Mouse (Mus musculus): Measurements from ENCODE around the gene Alox15. TPM values are rescaled to one million over a fixed set of nuclear protein-coding genes. Genes with fewer than 3 reads are reported as not detected.

The Alox15 gene
- polyA plus RNA-seq, 1 experiment = 0.05 TPM

DNA sequence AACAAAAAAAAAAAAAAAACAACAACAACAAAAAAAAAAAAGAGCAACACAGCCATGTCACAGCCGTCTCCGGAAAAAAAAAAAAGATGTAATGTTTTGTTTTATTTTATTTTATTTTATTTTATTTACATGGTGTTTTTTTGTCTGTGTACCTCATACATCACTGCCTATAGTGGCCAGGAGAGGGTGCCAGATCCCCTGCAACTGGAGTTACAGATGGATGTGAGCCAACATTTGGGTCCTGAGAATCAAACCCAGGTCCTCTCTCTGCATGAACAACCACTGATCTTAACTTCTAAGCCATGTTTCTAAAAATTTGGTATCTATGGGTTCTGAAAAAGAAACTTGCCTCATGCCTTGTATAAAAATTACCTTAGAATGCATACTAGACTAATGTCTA is 43.5 kb downstream of the Alox15 start:
- no peaks in the 10 kb centered on the region for H3K4me1 ChIP-seq (ENCODE audit: control insufficient read depth, insufficient read depth, low read length)
- 87% methylated on average over 2 of the region's 2 CpGs for WGBS
- no peaks in the 10 kb centered on the region for H3K27me3 ChIP-seq (ENCODE audit: control insufficient read depth, insufficient read depth, low read length)
- DNase-seq = no peak
- TF ChIP-seq POLR2A (IDR thresholded peaks at IDR 0.05; ENCODE audit: borderline replicate concordance, insufficient read depth, low read length) (no peak), CTCF (IDR thresholded peaks at IDR 0.05; ENCODE audit: borderline replicate concordance, insufficient read depth, low read depth, low read length) (no peak)
- no peak overlapping the region for H3K27ac ChIP-seq (ENCODE audit: insufficient read depth, low read length)
- no peak overlapping the region for H3K4me3 ChIP-seq (replicated peaks; ENCODE audit: insufficient read depth, low read depth, low read length)

DNA sequence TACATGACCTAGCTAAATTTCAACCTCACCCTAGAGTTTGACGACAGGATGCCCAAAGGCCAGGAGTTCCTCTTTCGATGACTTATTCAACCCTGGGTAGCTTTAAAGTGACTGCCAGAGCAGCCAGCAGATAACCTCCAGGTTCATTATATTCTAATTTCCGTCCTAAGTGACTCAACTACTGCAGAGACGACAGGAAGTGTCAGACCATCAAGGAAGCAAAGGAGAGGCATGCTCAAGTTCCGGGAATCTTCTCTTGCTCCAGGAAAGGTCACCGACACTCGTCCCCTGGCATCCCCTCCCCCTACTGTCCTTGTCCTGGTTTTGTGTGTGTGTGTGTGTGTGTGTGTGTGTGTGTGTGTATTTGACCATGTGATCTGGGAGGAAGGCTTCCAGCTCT is 45.7 kb downstream of the Alox15 start:
- no peak for DNase-seq
- Histone ChIP-seq H3K4me3 (replicated peaks; ENCODE audit: insufficient read depth, low read depth, low read length) (no peak overlapping the region), H3K4me1 (ENCODE audit: control insufficient read depth, insufficient read depth, low read length) (no peaks in the 10 kb centered on the region), H3K27me3 (ENCODE audit: control insufficient read depth, insufficient read depth, low read length) (no peaks in the 10 kb centered on the region), H3K27ac (ENCODE audit: insufficient read depth, low read length) (no peak overlapping the region)
- 65% methylated on average over 7 of the region's 7 CpGs for WGBS
- TF ChIP-seq POLR2A (IDR thresholded peaks at IDR 0.05; ENCODE audit: borderline replicate concordance, insufficient read depth, low read length) = no peak

DNA sequence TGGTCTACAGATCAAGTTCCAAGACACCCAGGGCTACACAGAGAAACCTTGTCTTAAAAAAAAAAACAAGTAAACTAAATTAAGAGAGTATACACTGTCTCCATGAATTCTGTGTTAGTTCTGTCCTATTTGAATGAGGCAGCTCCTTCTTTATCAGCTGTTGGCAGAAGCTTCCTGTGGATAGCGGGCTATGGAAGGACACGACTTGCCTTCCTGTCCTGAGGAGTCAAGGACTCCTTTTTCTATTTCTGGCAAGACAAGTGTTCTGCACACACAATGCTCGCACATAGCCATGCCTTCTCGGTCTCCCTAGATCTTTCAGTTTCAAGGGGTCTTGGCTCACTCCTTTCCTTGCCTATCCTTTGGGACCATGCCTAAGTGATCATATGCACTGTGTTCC is 49.5 kb downstream of the Alox15 start:
- Histone ChIP-seq H3K4me3 (replicated peaks; ENCODE audit: insufficient read depth, low read depth, low read length) (no peak overlapping the region), H3K27me3 (ENCODE audit: control insufficient read depth, insufficient read depth, low read length) (no peaks in the 10 kb centered on the region), H3K4me1 (ENCODE audit: control insufficient read depth, insufficient read depth, low read length) (no peaks in the 10 kb centered on the region), H3K27ac (ENCODE audit: insufficient read depth, low read length) (no peak overlapping the region)
- TF ChIP-seq POLR2A (IDR thresholded peaks at IDR 0.05; ENCODE audit: borderline replicate concordance, insufficient read depth, low read length) (no peak), CTCF (IDR thresholded peaks at IDR 0.05; ENCODE audit: borderline replicate concordance, insufficient read depth, low read depth, low read length) (no peak)
- DNase-seq = no peak
- 87% methylated on average over 4 of the region's 4 CpGs for WGBS

DNA sequence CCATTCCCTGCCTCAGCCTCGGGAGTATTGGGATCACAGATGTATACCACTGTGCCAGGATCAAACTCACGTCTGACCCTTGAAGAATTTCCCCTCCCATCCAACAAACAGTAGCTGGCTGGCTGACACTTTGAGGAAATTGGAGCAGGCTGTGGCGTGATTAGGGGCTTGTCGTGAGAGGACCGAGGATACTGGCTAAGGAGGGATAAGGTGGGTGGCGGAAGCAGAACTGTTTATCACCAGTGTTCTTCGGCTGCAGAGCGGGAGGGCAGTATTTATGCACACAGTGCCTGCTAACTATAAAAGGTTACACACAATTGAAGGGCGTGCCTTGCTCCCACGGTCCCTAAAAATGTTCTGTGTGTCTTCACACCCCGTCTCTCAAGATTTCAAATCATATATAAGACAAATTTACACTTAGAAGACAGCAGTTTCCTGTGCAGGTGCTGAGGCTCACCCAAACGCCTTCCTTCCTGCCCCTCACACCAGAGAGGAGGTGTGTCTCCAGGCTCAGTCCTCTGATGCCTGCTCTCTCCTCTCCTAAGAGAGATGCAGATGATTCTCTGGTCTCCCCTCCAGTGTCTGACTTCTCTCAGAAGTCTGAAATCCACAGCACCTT is 53.9 kb downstream of the Alox15 start:
- no peak overlapping the region for H3K27ac ChIP-seq (ENCODE audit: insufficient read depth, low read length)
- no peak for TF ChIP-seq POLR2A (IDR thresholded peaks at IDR 0.05; ENCODE audit: borderline replicate concordance, insufficient read depth, low read length)
- TF ChIP-seq CTCF (IDR thresholded peaks at IDR 0.05; ENCODE audit: borderline replicate concordance, insufficient read depth, low read depth, low read length) = no peak
- no peak overlapping the region for H3K4me3 ChIP-seq (replicated peaks; ENCODE audit: insufficient read depth, low read depth, low read length)
- H3K4me1 ChIP-seq (ENCODE audit: control insufficient read depth, insufficient read depth, low read length) = no peaks in the 10 kb centered on the region; the same call in 1 of the 2 replicates
- 60% methylated on average over 12 of the region's 12 CpGs for WGBS
- DNase-seq = no peak
- H3K27me3 ChIP-seq (ENCODE audit: control insufficient read depth, insufficient read depth, low read length) = no peaks in the 10 kb centered on the region; the same call in 1 of the 2 replicates

DNA sequence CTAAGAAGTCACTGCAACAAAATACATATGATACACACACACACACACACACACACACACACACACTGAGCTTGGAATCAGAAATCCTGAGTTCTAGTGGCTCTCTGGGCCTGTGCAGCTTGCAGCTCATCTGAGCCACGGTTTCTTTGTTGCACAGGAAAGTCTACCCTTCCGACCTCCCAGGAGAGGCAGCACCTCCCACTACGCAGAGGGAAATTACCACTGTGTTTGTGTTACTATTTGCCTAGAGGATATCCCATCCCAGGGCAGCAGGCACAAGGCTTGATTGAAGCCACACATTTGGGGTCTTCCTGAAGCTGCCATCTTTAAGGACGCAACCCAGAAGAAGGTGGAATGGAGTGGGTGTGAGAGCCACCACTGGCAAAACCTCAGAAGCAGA is 54.4 kb downstream of the Alox15 start:
- no peak overlapping the region for H3K4me3 ChIP-seq (replicated peaks; ENCODE audit: insufficient read depth, low read depth, low read length)
- WGBS = 67% methylated on average over 4 of the region's 4 CpGs
- H3K4me1 ChIP-seq (ENCODE audit: control insufficient read depth, insufficient read depth, low read length) = no peaks in the 10 kb centered on the region; the same call in 1 of the 2 replicates
- no peak overlapping the region for H3K27ac ChIP-seq (ENCODE audit: insufficient read depth, low read length)
- no peak for DNase-seq
- no peaks in the 10 kb centered on the region; the same call in 1 of the 2 replicates for H3K27me3 ChIP-seq (ENCODE audit: control insufficient read depth, insufficient read depth, low read length)
- TF ChIP-seq CTCF (IDR thresholded peaks at IDR 0.05; ENCODE audit: borderline replicate concordance, insufficient read depth, low read depth, low read length) (no peak), POLR2A (IDR thresholded peaks at IDR 0.05; ENCODE audit: borderline replicate concordance, insufficient read depth, low read length) (no peak)

Other genes with a start within 250 kb of the Alox15 start
- 2.4 and 2.5 TPM in 2 replicates for gene Mgl2, start 221.7 kb downstream of the Alox15 start, polyA plus RNA-seq (2012; rRNA removed)
- gene Clec10a, start 195.8 kb downstream of the Alox15 start, polyA plus RNA-seq (2012; rRNA removed) = 1.2 and 1.4 TPM in 2 replicates
- gene Slc16a11, start 139.3 kb downstream of the Alox15 start, polyA plus RNA-seq (2012; rRNA removed) = 209 and 244 TPM in 2 replicates
- 8.8 and 11.3 TPM in 2 replicates for gene Slc16a13, start 131.0 kb downstream of the Alox15 start, polyA plus RNA-seq (2012; rRNA removed)
- 1.1 and 1.4 TPM in 2 replicates for gene Bcl6b, start 122.2 kb downstream of the Alox15 start, polyA plus RNA-seq (2012; rRNA removed)
- 94.0 and 96.5 TPM in 2 replicates for gene 0610010K14Rik, start 114.1 kb downstream of the Alox15 start, polyA plus RNA-seq (2012; rRNA removed)
- gene Gm21988, start 112.2 kb downstream of the Alox15 start, polyA plus RNA-seq (2012; rRNA removed) = 9.7 and 10.3 TPM in 2 replicates
- gene Rnasek, start 112.2 kb downstream of the Alox15 start, polyA plus RNA-seq (2012; rRNA removed) = 359 TPM in 2 replicates
- gene Alox12, start 96.7 kb downstream of the Alox15 start, polyA plus RNA-seq (2012; rRNA removed) = 1.1 and 1.2 TPM in 2 replicates
- gene Alox12e, start 29.4 kb downstream of the Alox15 start, polyA plus RNA-seq (2012; rRNA removed) = not detected in 2 replicates
- 18.3 and 20.1 TPM in 2 replicates for gene Pelp1, start 58.0 kb upstream of the Alox15 start, polyA plus RNA-seq (2012; rRNA removed)
- 70.5 and 79.7 TPM in 2 replicates for gene Arrb2, start 80.6 kb upstream of the Alox15 start, polyA plus RNA-seq (2012; rRNA removed)
- gene Med11, start 99.9 kb upstream of the Alox15 start, polyA plus RNA-seq (2012; rRNA removed) = 20.4 and 20.5 TPM in 2 replicates
- 0.21 and 0.25 TPM in 2 replicates for gene Zmynd15, start 107.4 kb upstream of the Alox15 start, polyA plus RNA-seq (2012; rRNA removed)
- 1.8 and 2.6 TPM in 2 replicates for gene Cxcl16, start 108.0 kb upstream of the Alox15 start, polyA plus RNA-seq (2012; rRNA removed)
- 0.54 TPM in 2 replicates for gene Tm4sf5, start 153.2 kb upstream of the Alox15 start, polyA plus RNA-seq (2012; rRNA removed)
- gene Vmo1, start 162.6 kb upstream of the Alox15 start, polyA plus RNA-seq (2012; rRNA removed) = 0.30 TPM in 1 of 2 replicates, not detected in the other
- gene Gltpd2, start 167.2 kb upstream of the Alox15 start, polyA plus RNA-seq (2012; rRNA removed) = 0.11 TPM in 1 of 2 replicates, not detected in the other
- gene Psmb6, start 173.3 kb upstream of the Alox15 start, polyA plus RNA-seq (2012; rRNA removed) = 319 TPM in 2 replicates
- not detected in 2 replicates for gene Gm40193, start 180.9 kb upstream of the Alox15 start, polyA plus RNA-seq (2012; rRNA removed)
- 19.2 and 21.3 TPM in 2 replicates for gene Pld2, start 188.0 kb upstream of the Alox15 start, polyA plus RNA-seq (2012; rRNA removed)
- 222 and 224 TPM in 2 replicates for gene Mink1, start 210.8 kb upstream of the Alox15 start, polyA plus RNA-seq (2012; rRNA removed)

All from cerebellum, adult 2 months (tissue).